Mouse (Mus musculus) frontal cortex, postnatal 25 days (tissue): ENCODE measurements around the gene Shisa4.

Source experiments
- DNase-seq, 2 experiments: peaks; one replicate each; pipeline ENCODE4 v3.0.0; 2022; ENCODE audit warnings: low spot score in 2 of 2

Gene Shisa4

DNA sequence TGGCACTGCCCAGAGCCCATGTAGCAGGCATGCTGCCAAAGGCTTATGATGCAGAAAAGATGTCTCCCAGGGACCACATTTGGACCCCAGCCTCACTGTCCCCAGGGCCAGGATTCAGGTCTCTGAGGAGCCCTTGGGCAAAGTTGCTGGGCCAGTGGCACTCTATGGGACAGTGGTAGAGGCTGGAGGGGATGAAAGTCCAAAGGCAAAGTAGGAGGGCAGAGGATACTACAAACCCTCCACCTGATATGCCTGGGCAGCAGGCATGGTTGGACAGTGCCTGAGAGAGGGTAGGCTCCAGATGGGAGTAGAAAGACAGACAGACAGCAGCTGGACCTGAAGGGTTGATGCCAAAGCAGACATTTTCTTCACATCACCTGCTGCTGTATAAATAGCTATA, 8.7 kb downstream of the Shisa4 start:
- DNase-seq, result no peak

DNA sequence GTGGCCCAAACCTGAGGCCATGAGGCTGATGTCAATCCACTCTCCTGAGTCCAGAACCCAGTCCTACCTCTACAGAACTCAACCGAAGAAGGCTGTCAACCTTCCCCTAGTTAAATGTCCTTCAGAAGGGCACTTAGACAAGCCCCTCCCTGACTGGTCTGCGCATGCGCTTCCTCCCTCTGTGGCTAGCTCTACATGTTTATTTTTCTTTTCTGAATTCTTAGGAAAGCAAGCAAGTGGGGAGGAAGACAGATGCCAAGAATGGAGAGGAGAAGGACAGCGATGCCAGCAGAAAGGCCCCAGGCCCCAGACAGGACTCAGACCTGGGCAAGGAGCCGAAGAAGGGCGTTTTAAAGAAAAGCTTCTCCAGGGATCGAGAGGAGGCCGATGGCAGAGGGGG, 11.6 kb downstream of the Shisa4 start:
- no peak for DNase-seq

DNA sequence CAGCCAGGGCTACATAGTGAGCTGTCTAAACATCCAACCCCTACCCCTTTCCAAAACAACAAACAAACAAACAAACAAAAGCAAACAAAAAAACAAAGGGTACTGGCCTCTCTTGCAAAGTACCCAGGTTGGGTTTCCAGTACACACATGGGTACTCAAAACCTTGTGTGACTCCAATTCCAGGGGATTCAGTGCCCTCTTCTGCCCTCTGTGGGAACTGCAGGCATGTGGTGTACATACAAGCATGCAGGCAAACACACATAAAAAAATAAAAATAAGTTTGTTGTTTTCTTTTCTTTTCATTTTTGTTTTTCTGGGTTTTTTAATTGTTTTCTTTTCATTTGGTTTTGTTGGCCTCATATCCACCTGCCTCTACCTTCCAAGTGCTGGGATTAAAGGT, 12.9 kb downstream of the Shisa4 start:
- DNase-seq, result no peak

DNA sequence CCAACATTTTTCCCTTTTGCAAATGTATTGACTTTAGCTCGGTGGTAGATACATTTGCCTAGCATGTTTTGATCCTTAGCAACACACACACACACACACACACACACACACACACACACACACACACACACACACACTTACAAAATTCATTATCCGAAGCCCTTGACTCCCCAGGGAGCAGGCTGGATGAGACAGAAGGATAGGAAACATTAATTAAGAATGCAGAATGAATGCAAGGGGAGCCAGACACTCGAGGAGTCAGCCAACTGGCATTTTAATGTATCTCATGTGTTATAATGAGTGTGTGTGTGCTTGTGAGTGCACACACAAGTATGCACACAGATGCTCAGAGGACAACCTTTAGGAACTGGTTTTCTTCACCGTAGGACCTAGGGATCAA, 13.5 kb downstream of the Shisa4 start:
- no peak for DNase-seq

DNA sequence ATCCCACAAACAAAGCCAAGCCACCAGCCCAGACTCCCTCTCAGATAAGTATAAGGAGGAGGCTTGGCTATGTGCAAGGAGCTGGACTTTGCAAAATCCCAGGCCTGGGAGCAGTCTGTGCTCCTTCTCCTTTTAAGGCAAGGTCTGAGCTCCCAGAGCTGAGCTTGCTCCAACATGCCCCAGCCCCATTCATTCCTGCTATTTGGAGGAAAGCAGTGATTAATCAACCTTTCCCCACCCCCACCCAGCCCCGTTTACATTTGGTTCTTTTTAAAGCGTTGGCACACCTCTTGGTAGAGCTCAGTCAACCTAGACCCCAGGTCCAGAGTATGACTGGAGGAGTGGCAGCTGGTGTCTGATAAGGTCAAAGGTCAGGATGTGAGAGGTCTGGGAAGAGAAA, 16.0 kb downstream of the Shisa4 start:
- no peak for DNase-seq

DNA sequence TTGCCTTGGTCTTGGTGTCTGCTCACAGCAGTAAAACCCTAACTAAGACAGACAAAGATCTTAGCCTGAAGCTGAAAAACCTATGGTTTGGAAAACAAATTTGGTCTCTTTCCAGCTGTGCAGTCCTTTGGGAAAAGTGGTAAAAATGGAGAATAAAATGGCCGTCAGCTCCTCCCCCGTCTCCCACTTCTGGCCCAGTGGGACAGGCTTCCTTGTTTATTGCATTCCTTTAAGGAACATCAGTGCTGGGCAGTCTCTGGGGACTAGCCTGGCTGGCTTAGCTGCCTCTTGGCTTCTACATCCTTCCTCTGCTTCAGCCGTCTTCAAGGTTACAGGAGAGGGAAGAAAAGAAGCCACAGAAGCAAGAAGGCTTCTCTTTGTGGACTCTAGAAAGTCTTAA, 23.1 kb downstream of the Shisa4 start:
- DNase-seq, result no peak

DNA sequence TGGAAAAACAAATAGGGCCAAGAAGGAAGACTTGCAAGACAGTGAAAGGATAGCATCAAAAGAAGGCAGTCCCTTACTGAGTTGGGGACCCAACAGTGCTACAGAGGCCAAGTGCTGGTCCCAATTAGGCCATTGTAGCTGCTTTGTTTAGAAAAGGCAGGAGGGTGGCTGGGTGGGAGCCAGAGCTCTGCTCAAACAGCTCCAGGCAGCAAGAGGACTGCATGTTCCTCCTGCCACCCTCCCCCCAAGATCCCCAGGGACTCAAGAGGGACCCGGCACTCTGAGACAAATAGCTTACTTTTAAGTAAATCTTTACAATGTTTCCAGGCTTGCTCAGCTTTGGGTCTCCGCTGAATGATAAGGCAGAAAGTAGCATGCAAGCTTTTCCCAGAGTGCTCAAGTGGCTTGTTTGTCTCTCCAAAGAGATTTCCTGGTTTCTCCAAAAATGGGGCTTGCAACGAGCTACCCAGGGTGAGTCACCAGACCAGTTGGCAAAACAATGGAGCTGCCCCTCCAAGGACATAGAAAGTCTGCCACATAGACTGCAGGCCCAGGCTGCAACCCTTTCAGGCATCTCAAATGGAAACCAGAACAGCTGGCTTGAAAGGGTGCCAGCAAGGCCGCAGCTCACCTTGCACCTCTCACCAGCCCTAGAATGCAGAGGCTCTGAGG, 27.4 kb downstream of the Shisa4 start:
- no peak for DNase-seq

DNA sequence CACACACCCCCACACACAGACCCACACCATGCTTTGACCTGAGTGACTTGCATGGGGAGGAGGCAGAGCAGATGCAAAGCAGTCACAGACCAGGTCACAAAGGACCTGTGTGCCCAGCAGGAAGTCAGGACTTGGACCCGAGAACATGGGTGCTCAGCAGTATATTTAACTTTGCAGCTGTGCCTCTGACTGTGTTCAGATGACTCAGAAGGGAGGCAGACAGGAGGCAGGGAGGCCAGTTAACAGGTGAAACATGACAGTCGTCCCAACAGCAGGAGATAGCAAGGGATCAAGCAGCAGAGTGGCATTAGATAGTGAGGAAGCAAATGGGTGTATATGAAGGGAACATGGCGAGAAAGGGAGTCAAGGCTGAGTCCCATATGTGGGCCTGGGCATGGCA, 28.1 kb downstream of the Shisa4 start:
- DNase-seq, result no peak

DNA sequence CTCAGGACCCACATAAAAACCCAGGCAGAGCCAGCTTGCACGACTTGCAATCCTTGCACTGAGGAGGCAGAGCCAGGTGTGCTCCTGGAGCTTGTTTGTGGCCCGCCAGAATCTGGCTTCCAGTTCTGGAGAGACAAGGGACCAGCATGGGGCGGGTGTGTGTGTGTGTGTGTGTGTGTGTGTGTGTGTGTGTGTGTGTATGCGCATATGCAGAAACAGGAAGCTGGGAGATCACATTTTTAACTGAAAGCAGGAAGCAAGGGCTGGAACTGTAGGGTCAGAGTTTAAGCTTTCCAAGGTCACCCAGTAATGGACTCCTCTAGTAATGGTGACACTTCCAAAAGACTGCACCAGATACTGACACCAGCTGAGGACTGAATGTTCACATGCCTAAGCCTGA, 31.0 kb downstream of the Shisa4 start:
- no peak for DNase-seq

DNA sequence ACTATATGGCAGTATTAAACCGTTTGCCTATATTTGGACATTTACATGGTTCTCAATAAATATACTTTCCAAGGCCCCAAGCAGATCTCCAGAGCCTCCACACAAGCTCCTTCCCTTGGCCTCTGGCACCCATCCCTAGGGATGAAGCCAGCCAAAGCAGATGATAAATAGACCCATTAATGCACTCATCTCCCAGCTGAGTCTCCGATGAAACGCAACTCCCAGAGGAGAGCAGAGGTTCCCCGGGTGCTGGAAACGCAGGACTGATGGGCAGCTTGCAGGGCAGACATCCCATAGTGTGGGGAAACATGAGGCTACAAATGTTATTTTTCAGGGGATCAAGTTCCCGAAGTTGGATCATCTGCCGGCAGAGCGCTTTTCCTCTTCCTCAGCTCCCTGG, 33.1 kb downstream of the Shisa4 start:
- no peak for DNase-seq

DNA sequence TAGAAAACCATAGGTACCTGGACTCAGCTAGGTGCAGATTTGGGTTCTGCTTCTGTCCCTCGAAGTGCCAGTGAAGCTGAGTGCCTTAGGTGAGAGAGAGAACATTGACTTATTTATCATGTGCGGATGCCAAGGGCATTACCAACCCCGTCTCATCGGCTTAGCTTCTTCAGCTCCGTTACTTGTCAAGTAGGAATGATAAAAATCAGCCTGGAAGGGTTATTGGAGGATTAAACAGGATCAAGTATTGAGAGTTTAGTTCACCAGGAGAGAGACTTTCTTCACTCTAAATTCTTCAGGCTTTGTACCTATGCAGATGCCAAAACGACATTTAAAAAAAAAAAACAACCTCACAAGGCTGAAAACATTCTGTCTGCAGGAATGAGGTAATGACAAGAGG, 44.5 kb downstream of the Shisa4 start:
- DNase-seq, result no peak

DNA sequence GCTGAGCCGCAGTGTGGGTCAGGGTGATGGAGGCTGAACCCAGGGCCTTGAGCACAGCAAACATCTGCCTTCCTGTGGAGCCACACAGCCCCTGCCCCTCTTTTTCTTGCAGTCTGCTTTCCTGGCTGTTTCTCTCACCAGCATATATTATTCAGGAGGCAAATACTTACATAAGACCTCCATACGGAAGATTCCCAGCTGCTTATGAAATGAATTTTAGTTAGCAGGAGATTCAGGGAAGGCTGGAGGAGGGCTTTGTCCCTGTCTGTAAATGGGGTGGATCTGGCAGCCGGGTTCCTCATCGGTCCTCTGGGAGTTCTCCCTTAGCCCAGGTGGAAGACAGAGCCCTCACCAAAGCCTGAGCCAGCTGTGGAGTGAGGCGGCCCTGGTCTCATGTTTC, 46.7 kb downstream of the Shisa4 start:
- no peak for DNase-seq

DNA sequence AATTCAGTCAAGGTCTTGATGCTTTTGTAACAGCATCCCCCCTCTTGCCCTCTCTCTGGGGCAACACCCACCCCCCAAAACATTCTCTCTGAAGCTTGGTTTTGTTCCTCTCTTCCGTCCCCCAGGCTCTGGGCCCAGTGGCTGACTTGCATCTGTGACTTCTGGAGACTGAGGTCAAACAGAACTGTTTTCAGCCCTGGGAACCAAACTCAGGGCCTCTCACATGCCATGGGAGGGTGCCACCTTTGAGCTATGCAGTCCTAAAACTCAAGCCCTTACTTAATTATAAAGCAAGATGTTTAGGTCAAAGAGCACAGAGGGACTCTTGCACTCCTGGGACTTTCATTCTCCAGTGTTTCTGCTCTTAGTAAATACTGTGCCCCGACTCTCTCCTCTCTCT, 49.1 kb downstream of the Shisa4 start:
- no peak for DNase-seq

DNA sequence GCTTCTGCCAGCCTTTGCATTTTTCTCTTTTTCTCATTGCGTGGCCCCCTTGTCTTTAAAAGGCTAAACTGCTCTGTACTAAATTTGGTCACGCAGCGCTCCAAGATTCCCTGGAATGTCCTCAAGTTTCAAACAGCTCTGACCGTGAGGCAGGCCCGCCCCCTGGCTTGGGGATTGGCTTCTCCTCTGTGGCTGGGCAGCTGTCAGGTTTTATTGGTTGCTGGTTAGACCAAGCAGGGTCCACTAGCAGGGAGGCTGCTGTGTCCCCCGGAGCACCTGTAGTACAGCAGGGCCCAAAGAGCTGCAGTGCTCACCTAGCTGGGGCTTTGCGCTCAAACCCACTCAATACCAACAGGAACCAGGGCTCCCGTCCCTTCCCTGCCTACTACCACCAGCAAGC, 50.5 kb downstream of the Shisa4 start, which contains the start of gene Lmod1:
TSS of gene Lmod1 (plus strand) at position 237 of the 400 bp plus-strand sequence.
- DNase-seq, result no peak

DNA sequence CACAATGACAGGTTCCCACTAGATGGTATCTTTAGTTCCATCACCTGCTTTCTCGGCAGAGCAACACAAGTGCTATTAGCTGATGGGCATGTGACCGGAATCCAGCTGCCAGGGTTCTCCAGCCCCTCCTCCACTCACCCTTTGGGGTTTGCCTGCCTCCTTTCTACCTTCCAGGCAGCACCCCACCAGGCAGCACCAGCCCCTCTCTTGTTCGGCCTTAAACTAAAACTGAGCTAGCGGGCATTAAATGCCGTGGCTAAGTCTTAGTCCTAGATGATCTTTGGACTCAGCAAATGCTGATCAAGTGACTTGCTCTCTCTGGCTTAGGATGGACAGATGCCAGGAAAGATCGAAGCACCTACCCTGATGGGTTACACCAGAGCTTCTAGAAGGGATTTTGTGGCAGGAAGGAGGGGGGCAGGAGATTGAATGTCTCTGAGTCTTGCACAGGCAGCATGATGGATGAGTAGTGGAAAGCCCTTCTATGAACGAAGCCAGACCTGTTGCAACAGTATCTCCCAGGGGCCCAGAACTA, 51.6 kb downstream of the Shisa4 start:
- no peak for DNase-seq
